Mouse (Mus musculus) intestine, postnatal 0 days (tissue): Measurements from ENCODE around the gene Celf2. TPM values are rescaled to one million over a fixed set of nuclear protein-coding genes. Genes with fewer than 3 reads are reported as not detected.

Experiments
- ATAC-seq: fragments of 200-750 bp; cut with Nextera tagmentation; 2 replicates; pipeline ENCODE4 v1.8.0; 2017; ENCODE audit warnings: mild to moderate bottlenecking, moderate TSS enrichment, moderate library complexity
- H3K27ac ChIP-seq: fragments of 300-500 bp; sonication (generic); 2 replicates; pipeline ENCODE4 v1.5.1; 2014; ENCODE audit warnings: mild to moderate bottlenecking, low read depth, low read length, moderate library complexity
- H3K27me3 ChIP-seq: fragments of 300-500 bp; sonication (generic); replicated peaks from 2 replicates; pipeline ENCODE4 v1.6.1; 2014; ENCODE audit warnings: low read length, mixed read lengths; ENCODE audit not compliant: control insufficient read depth, insufficient read depth
- H3K36me3 ChIP-seq: fragments of 300-500 bp; sonication (generic); 2 replicates; pipeline ENCODE4 v1.6.1; 2014; ENCODE audit warnings: mild to moderate bottlenecking, moderate library complexity; ENCODE audit not compliant: control insufficient read depth, insufficient read depth
- H3K4me1 ChIP-seq: fragments of 300-500 bp; sonication (generic); replicated peaks from 2 replicates; pipeline ENCODE4 v1.6.1; 2014; ENCODE audit warnings: antibody characterized with exemption, low read length, mixed read lengths; ENCODE audit not compliant: control insufficient read depth, insufficient read depth
- H3K4me2 ChIP-seq: fragments of 300-500 bp; sonication (generic); replicated peaks from 2 replicates; pipeline ENCODE4 v1.6.1; 2014; ENCODE audit warnings: low read depth, mild to moderate bottlenecking, moderate library complexity
- H3K4me3 ChIP-seq: fragments of 300-500 bp; sonication (generic); 2 replicates; pipeline ENCODE4 v1.5.1; 2014; ENCODE audit warnings: low read depth, low read length
- H3K9ac ChIP-seq: fragments of 300-500 bp; sonication (generic); 2 replicates; pipeline ENCODE4 v1.6.1; 2014; ENCODE audit warnings: mild to moderate bottlenecking, low read depth, low read length
- H3K9me3 ChIP-seq: fragments of 300-500 bp; sonication (generic); 2 replicates; pipeline ENCODE4 v1.6.1; 2016; ENCODE audit warnings: mixed run types; ENCODE audit not compliant: control insufficient read depth
- CTCF ChIP-seq: sonication (generic); IDR thresholded peaks from 2 replicates; pipeline ENCODE4 v1.5.1; 2016; ENCODE audit warnings: low read depth, mild to moderate bottlenecking, control low read depth, antibody characterized with exemption, moderate library complexity
- WGBS: fragments of 180-500 bp; shearing (Covaris S2); extraction: QIAGEN DNeasy Blood & Tissue Kit; methylation state at CpG from one replicate; pipeline ENCODE4 v1.1.7; 2014; 5-methylcytosine and 5-hydroxymethylcytosine counted together
- polyA plus RNA-seq: library from polyadenylated mRNA; unstranded; fragments of >200 nt; fragmentation: Nextera tagmentation; extraction: Ambion mirVana; gene quantifications from 2 replicates; pipeline ENCODE4 v1.2.1, GENCODE M21; 2015

Celf2 gene
- polyA plus RNA-seq, 1 experiment from 2014 or later = 16.8 TPM

- Histone ChIP-seq H3K27me3 (no peaks in the 10 kb centered on the region), H3K4me3 (no peak overlapping the region), H3K36me3 (no peaks in the 10 kb centered on the region), H3K9me3 (no peaks in the 10 kb centered on the region), H3K4me2 (no peak overlapping the region), H3K4me1 (no peaks in the 10 kb centered on the region), H3K9ac (no peak overlapping the region), H3K27ac (no peak overlapping the region)
- 90% methylated on average over 14 of the region's 14 CpGs for WGBS
- TF ChIP-seq CTCF = no peak
- ATAC-seq = no peak
Measured at GRCm38 (mm10) chr2:6558303-6559254, 950.8 kb downstream of the Celf2 start.

GRCm38 (mm10) chr2:6557749-6558148 is 951.6 kb downstream of the Celf2 start:
- no peak for TF ChIP-seq CTCF
- no peak overlapping the region for H3K9ac ChIP-seq
- no peak overlapping the region for H3K27ac ChIP-seq
- H3K4me1 ChIP-seq = no peaks in the 10 kb centered on the region
- WGBS = 77% methylated on average over 3 of the region's 3 CpGs
- no peak for ATAC-seq
- H3K27me3 ChIP-seq = no peaks in the 10 kb centered on the region
- H3K9me3 ChIP-seq = no peaks in the 10 kb centered on the region
- H3K4me3 ChIP-seq = no peak overlapping the region
- no peak overlapping the region for H3K4me2 ChIP-seq
- no peaks in the 10 kb centered on the region for H3K36me3 ChIP-seq

- H3K4me3 ChIP-seq = no peak overlapping the region
- no peaks in the 10 kb centered on the region for H3K9me3 ChIP-seq
- WGBS = 75% methylated on average over 2 of the region's 2 CpGs
- ATAC-seq = no peak
- no peaks in the 10 kb centered on the region for H3K36me3 ChIP-seq
- no peaks in the 10 kb centered on the region for H3K4me1 ChIP-seq
- H3K9ac ChIP-seq = no peak overlapping the region
- H3K4me2 ChIP-seq = no peak overlapping the region
- no peak for TF ChIP-seq CTCF
- no peak overlapping the region for H3K27ac ChIP-seq
- no peaks in the 10 kb centered on the region for H3K27me3 ChIP-seq
Measured at GRCm38 (mm10) chr2:6556913-6557312, 952.5 kb downstream of the Celf2 start.

- Histone ChIP-seq H3K27me3 (no peaks in the 10 kb centered on the region), H3K9me3 (no peaks in the 10 kb centered on the region), H3K4me1 (no peaks in the 10 kb centered on the region)
Measured at GRCm38 (mm10) chr2:6553656-6554055, 955.7 kb downstream of the Celf2 start.

GRCm38 (mm10) chr2:6549251-6549650 is 960.1 kb downstream of the Celf2 start:
- Histone ChIP-seq H3K36me3 (no peaks in the 10 kb centered on the region), H3K9ac (no peak overlapping the region), H3K27ac (no peak overlapping the region), H3K4me1 (no peaks in the 10 kb centered on the region), H3K27me3 (no peaks in the 10 kb centered on the region), H3K9me3 (no peaks in the 10 kb centered on the region), H3K4me2 (no peak overlapping the region), H3K4me3 (no peak overlapping the region)
- WGBS = 94% methylated on average over 7 of the region's 7 CpGs
- ATAC-seq = no peak
- no peak for TF ChIP-seq CTCF

More at GRCm38 (mm10) chr2:6553656-6554055, 955.7 kb downstream of the Celf2 start:
- no peak overlapping the region for H3K27ac ChIP-seq
- H3K36me3 ChIP-seq = no peaks in the 10 kb centered on the region
- ATAC-seq = no peak
- WGBS = 94% methylated on average over 7 of the region's 7 CpGs
- no peak overlapping the region for H3K9ac ChIP-seq
- H3K4me3 ChIP-seq = no peak overlapping the region
- TF ChIP-seq CTCF = no peak
- no peak overlapping the region for H3K4me2 ChIP-seq

- ATAC-seq = no peak
- H3K4me2 ChIP-seq = no peak overlapping the region
- 57% methylated on average over 9 of the region's 9 CpGs for WGBS
- H3K4me1 ChIP-seq = no peaks in the 10 kb centered on the region
- no peak for TF ChIP-seq CTCF
- H3K27me3 ChIP-seq = no peaks in the 10 kb centered on the region
- no peaks in the 10 kb centered on the region for H3K9me3 ChIP-seq
- no peak overlapping the region for H3K4me3 ChIP-seq
- no peak overlapping the region for H3K27ac ChIP-seq
- no peak overlapping the region for H3K9ac ChIP-seq
- H3K36me3 ChIP-seq = no peaks in the 10 kb centered on the region
Measured at GRCm38 (mm10) chr2:6547139-6547664, 962.2 kb downstream of the Celf2 start.
